Comparison of ENCODE assay signal across 24 mouse cellular contexts in genomic region chr3:71096071-71096470, GRCm38 (mm10).
DNase-seq lines count a peak whose midpoint lies in the region; ATAC-seq and TF ChIP-seq lines count a peak whose summit lies in the region.
"Had no signal": no experiment of that assay in that cellular context is flagged by ENCODE, and none has a peak within 500 bp of the region (broad histone marks: within the 10 kb centered on the region; RNA-seq: fewer than 3 reads in every experiment).

No protein-coding gene starts in this region.

- H3K36me3 ChIP-seq in forebrain, embryonic 14.5 days (ENCODE audit: control insufficient read depth, insufficient read depth, low read length): no peaks in the 10 kb centered on the region
- H3K36me3 ChIP-seq in forebrain, embryonic 11.5 days (ENCODE audit: control insufficient read depth, insufficient read depth, low read length): no peaks in the 10 kb centered on the region
- no peaks in the 10 kb centered on the region for H3K36me3 ChIP-seq in intestine, postnatal 0 days (ENCODE audit: control insufficient read depth, insufficient read depth)
- no peaks in the 10 kb centered on the region for H3K36me3 ChIP-seq in intestine, embryonic 16.5 days (ENCODE audit: control insufficient read depth, insufficient read depth, low read length)
- H3K36me3 ChIP-seq in lung, embryonic 14.5 days (ENCODE audit: insufficient read depth): no peaks in the 10 kb centered on the region
- H3K36me3 ChIP-seq: G1E; heart, embryonic 15.5 days had no signal

- no peaks in the 10 kb centered on the region for H3K4me1 ChIP-seq in forebrain, embryonic 14.5 days (ENCODE audit: control insufficient read depth, insufficient read depth, low read length)
- H3K4me1 ChIP-seq in forebrain, embryonic 11.5 days (replicated peaks; ENCODE audit: control insufficient read depth, insufficient read depth, low read length): no peaks in the 10 kb centered on the region
- no peaks in the 10 kb centered on the region for H3K4me1 ChIP-seq in intestine, postnatal 0 days (replicated peaks; ENCODE audit: control insufficient read depth, insufficient read depth, low read length)
- H3K4me1 ChIP-seq in intestine, embryonic 16.5 days (ENCODE audit: control insufficient read depth, insufficient read depth, low read length): no peaks in the 10 kb centered on the region
- no peaks in the 10 kb centered on the region for H3K4me1 ChIP-seq in lung, embryonic 14.5 days (ENCODE audit: insufficient read depth)
- H3K4me1 ChIP-seq: heart, embryonic 15.5 days had no signal

- no peak overlapping the region for H3K4me2 ChIP-seq in forebrain, embryonic 14.5 days (ENCODE audit: low read length)
- no peak overlapping the region for H3K4me2 ChIP-seq in forebrain, embryonic 11.5 days (ENCODE audit: low read depth, low read length, severe bottlenecking)
- no peak overlapping the region for H3K4me2 ChIP-seq in intestine, postnatal 0 days (replicated peaks; ENCODE audit: low read depth)
- H3K4me2 ChIP-seq in intestine, embryonic 16.5 days (ENCODE audit: low read depth, low read length): no peak overlapping the region
- H3K4me2 ChIP-seq in lung, embryonic 14.5 days: no peak overlapping the region
- H3K4me2 ChIP-seq: heart, embryonic 15.5 days; liver, embryonic 11.5 days had no signal

- no peak for ATAC-seq in forebrain, embryonic 14.5 days
- no peak for ATAC-seq in forebrain, embryonic 11.5 days (replicated peaks; ENCODE audit: low FRiP score)
- no peak for ATAC-seq in intestine, postnatal 0 days
- ATAC-seq in intestine, embryonic 16.5 days: no peak
- ATAC-seq in lung, embryonic 14.5 days (ENCODE audit: insufficient read depth): no peak
- ATAC-seq: CD4-positive, CD25-positive, alpha-beta regulatory T cell, adult 4 months had no signal

- no peaks in the 10 kb centered on the region for H3K9me3 ChIP-seq in forebrain, embryonic 14.5 days (replicated peaks; ENCODE audit: control insufficient read depth, low read length)
- H3K9me3 ChIP-seq in forebrain, embryonic 11.5 days (ENCODE audit: control insufficient read depth, low read length): no peaks in the 10 kb centered on the region
- no peaks in the 10 kb centered on the region for H3K9me3 ChIP-seq in intestine, postnatal 0 days (ENCODE audit: control insufficient read depth)
- H3K9me3 ChIP-seq in intestine, embryonic 16.5 days (ENCODE audit: control insufficient read depth, low read length): no peaks in the 10 kb centered on the region
- no peaks in the 10 kb centered on the region for H3K9me3 ChIP-seq in lung, embryonic 14.5 days (ENCODE audit: low read depth, low read length)
- H3K9me3 ChIP-seq: G1E; heart, embryonic 15.5 days had no signal

- DNase-seq in forebrain, embryonic 14.5 days (ENCODE audit: low spot score): peak; percentile 55
- no peak for DNase-seq in forebrain, embryonic 11.5 days (ENCODE audit: low spot score)
- peak; percentile 6 for DNase-seq in lung, embryonic 14.5 days
- DNase-seq in lung, postnatal 14 days: no peak
- peak; percentile 61 for DNase-seq in brain, embryonic 14.5 days (ENCODE audit: low read depth)
- DNase-seq in cerebellum, postnatal 4 days (ENCODE audit: low spot score in 2 of 2): no peak
- DNase-seq: adrenal gland, postnatal 36 days; cerebellum, adult 8-10 months; gastrocnemius, postnatal 36 days; heart, postnatal 4 days; kidney, adult 8-10 months; kidney, postnatal 25 days; lung, adult 18-20 months; lung, postnatal 36 days; right cerebral cortex, postnatal 14 days; spleen, adult 18-20 months; thymus, adult 2 months had no signal

- TF ChIP-seq POLR2A in brain, embryonic 14.5 days (IDR thresholded peaks at IDR 0.05; ENCODE audit: borderline replicate concordance, extremely low read depth, insufficient read depth, insufficient read length, poor library complexity, severe bottlenecking): no peak

- H3K27ac ChIP-seq in forebrain, embryonic 14.5 days (ENCODE audit: low read depth, low read length): no peak overlapping the region
- no peak overlapping the region for H3K27ac ChIP-seq in forebrain, embryonic 11.5 days (ENCODE audit: low read depth, low read length)
- no peak overlapping the region for H3K27ac ChIP-seq in intestine, postnatal 0 days (ENCODE audit: low read depth, low read length)
- H3K27ac ChIP-seq in intestine, embryonic 16.5 days (ENCODE audit: low read length): no peak overlapping the region
- H3K27ac ChIP-seq in lung, embryonic 14.5 days (ENCODE audit: low read depth): no peak overlapping the region
- H3K27ac ChIP-seq: heart, embryonic 15.5 days had no signal

- no peak overlapping the region for H3K4me3 ChIP-seq in forebrain, embryonic 14.5 days (ENCODE audit: low read depth, low read length)
- H3K4me3 ChIP-seq in forebrain, embryonic 11.5 days (ENCODE audit: low read depth, low read length): no peak overlapping the region
- H3K4me3 ChIP-seq in intestine, postnatal 0 days (ENCODE audit: low read depth, low read length): no peak overlapping the region
- no peak overlapping the region for H3K4me3 ChIP-seq in intestine, embryonic 16.5 days (ENCODE audit: low read length)
- no peak overlapping the region for H3K4me3 ChIP-seq in lung, embryonic 14.5 days (ENCODE audit: low read depth, low read length)
- H3K4me3 ChIP-seq: heart, embryonic 15.5 days; myocyte had no signal

- TF ChIP-seq CTCF in intestine, postnatal 0 days (IDR thresholded peaks at IDR 0.05; ENCODE audit: low read depth): 0 out of 2 replicates have a peak, but pooled peaks have one; percentile 21
- 0 out of 2 replicates have a peak, but pooled peaks have one; percentile 10 for TF ChIP-seq CTCF in lung, embryonic 14.5 days (IDR thresholded peaks at IDR 0.05; ENCODE audit: low read depth)
- TF ChIP-seq CTCF in brain, embryonic 14.5 days (IDR thresholded peaks at IDR 0.05; ENCODE audit: borderline replicate concordance, extremely low read depth, insufficient read depth, insufficient read length): no peak

- H3K27me3 ChIP-seq in forebrain, embryonic 14.5 days (replicated peaks; ENCODE audit: control insufficient read depth, insufficient read depth, low read length): no peaks in the 10 kb centered on the region
- no peaks in the 10 kb centered on the region for H3K27me3 ChIP-seq in forebrain, embryonic 11.5 days (ENCODE audit: control insufficient read depth, insufficient read depth, low read length)
- no peaks in the 10 kb centered on the region for H3K27me3 ChIP-seq in intestine, postnatal 0 days (replicated peaks; ENCODE audit: control insufficient read depth, insufficient read depth, low read length)
- H3K27me3 ChIP-seq in intestine, embryonic 16.5 days (replicated peaks; ENCODE audit: control insufficient read depth, insufficient read depth, low read length): no peaks in the 10 kb centered on the region
- no peaks in the 10 kb centered on the region for H3K27me3 ChIP-seq in lung, embryonic 14.5 days (ENCODE audit: insufficient read depth, low read length)
- H3K27me3 ChIP-seq: heart, embryonic 15.5 days had no signal

- no peak overlapping the region for H3K9ac ChIP-seq in forebrain, embryonic 14.5 days (ENCODE audit: low read length)
- no peak overlapping the region for H3K9ac ChIP-seq in forebrain, embryonic 11.5 days (ENCODE audit: low read length)
- no peak overlapping the region for H3K9ac ChIP-seq in intestine, postnatal 0 days (ENCODE audit: low read depth, low read length)
- H3K9ac ChIP-seq in intestine, embryonic 16.5 days (ENCODE audit: low read depth, low read length): no peak overlapping the region
- H3K9ac ChIP-seq in lung, embryonic 14.5 days: no peak overlapping the region
- H3K9ac ChIP-seq: heart, embryonic 15.5 days had no signal

Comparison
In these comparisons a context has a peak if more than half of its experiments do, and no peak if none do; other contexts are left out.
1. DNase-seq: peak in forebrain, embryonic 14.5 days (single experiment), lung, embryonic 14.5 days (single experiment) and brain, embryonic 14.5 days (single experiment); none in forebrain, embryonic 11.5 days (single experiment), lung, postnatal 14 days (single experiment) and cerebellum, postnatal 4 days (0 of 2).